In genomic region chr5:78945702-78946101, GRCm38 (mm10) we compare ENCODE assay signal across 20 mouse cellular contexts.
DNase-seq lines count a peak whose midpoint lies in the region; ATAC-seq lines count a peak whose summit lies in the region.
"Had no signal": no experiment of that assay in that cellular context is flagged by ENCODE, and none has a peak within 500 bp of the region (broad histone marks: within the 10 kb centered on the region; RNA-seq: fewer than 3 reads in every experiment).

No protein-coding gene starts in this region.

- peak; percentile 92 for ATAC-seq in frontal cortex, adult (ENCODE audit: low TSS enrichment)
- ATAC-seq: activated CD4-positive, CD25-positive, alpha-beta regulatory T cell, adult 4 months; CD4-positive, CD25-positive, alpha-beta regulatory T cell, adult 4 months; Patski had no signal

- no peak for DNase-seq in frontal cortex, postnatal 36 days (ENCODE audit: low spot score in 2 of 2)
- DNase-seq in brain, adult 2 months (ENCODE audit: low read depth, low spot score): peak; percentile 40
- DNase-seq in telencephalon, adult 2 months (ENCODE audit: low read depth, low spot score): peak; percentile 18
- DNase-seq in spleen, adult 12 weeks (ENCODE audit: low spot score): no peak
- no peak for DNase-seq in right cerebral cortex, postnatal 36 days (ENCODE audit: low spot score in 2 of 2)
- DNase-seq: adrenal gland, adult 2 months; adrenal gland, adult 8-10 months; adrenal gland, postnatal 10 days; adrenal gland, postnatal 14 days; adrenal gland, postnatal 25 days; adrenal gland, postnatal 36 days; B cell, adult 2 months; cerebellum, adult 11 months; cerebellum, adult 11-12 months; cerebellum, adult 18-20 months; cerebellum, adult 2 months had no signal

Comparison
In these comparisons a context has a peak if more than half of its experiments do, and no peak if none do; other contexts are left out.
1. DNase-seq: peak in brain, adult 2 months (single experiment) and telencephalon, adult 2 months (single experiment); none in frontal cortex, postnatal 36 days (0 of 2), spleen, adult 12 weeks (single experiment) and right cerebral cortex, postnatal 36 days (0 of 2).